Mouse (Mus musculus) activated CD4-positive, CD25-positive, alpha-beta regulatory T cell, adult 4 months (primary cell): Measurements from ENCODE around the gene Osbpl10. TPM values are rescaled to one million over a fixed set of nuclear protein-coding genes. Genes with fewer than 3 reads are reported as not detected.
"Not testable (repeated sequence)": the region's sequence is repeated elsewhere in the genome, so short reads cannot be mapped to it uniquely, and the experiment has no call there.

Experiments used
- ATAC-seq: one replicate; pipeline ENCODE4 v1.8.0; 2017
- polyA plus RNA-seq, 2 experiments: library from polyadenylated mRNA; unstranded; fragments of 100-300 nt; shearing (Covaris generic); gene quantifications; one replicate each; pipeline ENCODE4 v1.2.1; 2017

Osbpl10 gene
- not detected for polyA plus RNA-seq

DNA sequence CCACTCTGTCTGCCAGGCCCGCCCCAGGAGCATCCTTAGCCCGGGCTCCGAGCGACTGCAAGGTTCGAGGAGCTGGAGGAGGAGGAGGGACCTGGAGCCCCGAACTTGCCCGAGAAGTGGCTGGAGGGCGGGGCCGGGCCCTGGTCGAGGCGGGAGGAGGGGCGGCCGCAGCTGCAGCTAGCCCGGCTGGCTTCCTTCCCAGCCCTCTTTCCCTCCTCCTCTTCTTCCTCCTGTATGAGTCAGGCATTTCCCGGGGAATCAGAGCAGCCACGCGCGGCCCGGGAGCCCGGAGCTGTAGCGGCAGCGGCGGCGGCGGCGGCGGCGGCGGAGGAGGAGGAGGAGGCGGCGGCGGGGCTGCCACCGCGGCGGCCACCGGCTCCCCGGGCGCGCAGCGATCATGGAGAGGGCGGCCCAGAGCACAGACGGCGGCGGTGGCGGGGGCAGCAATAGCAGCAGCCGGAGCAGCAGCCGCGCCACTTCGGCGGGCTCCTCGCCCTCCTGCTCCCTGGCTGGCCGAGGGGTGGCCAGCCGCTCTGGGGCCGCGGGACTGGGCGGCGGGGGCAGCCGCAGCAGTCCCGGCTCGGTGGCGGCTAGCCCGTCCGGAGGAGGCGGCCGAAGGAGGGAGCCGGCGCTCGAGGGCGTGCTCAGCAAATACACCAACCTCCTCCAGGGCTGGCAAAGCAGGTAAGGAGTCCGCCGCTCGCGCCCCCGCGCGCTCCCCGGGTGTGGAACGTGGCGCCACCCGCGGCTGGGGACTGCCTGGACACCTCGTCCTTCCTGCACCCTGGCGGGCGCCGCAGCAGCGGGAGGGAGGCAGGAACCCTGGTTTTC, at the start of gene Osbpl10:
Gene Osbpl10 (plus strand): TSS at position 289 of the 831 bp plus-strand sequence.
- ATAC-seq, result no peak

DNA sequence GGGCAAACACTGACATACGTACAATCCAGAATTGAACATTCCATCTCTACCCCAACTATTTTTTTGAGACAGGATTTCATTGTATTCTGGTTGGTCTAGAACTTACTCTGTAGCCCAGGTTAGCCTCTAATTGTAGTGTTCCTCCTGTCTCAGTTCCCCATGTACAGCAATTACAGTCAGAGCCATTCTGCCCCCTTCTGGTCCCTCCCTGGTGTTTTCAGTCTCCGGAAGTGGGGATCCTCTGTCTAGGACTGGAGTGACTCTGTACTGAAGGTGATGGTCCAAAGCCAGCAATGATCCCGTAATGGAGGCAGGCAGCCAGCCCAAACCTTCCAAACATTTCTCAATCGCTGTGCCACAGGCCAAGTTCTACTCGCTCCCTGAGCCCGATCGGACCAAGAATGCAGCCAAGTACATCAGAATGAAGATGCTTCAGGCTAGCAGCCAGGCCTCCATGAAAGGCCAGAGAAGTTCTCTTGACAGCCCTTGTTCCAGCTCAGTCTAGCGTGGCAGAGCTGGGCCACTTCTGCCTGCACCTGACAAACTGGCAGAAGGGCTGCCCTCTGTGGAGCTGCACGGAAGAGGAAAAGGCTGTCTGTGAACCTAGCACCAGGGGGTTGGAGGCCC, 47.8 kb upstream of the Osbpl10 start:
- no peak for ATAC-seq

DNA sequence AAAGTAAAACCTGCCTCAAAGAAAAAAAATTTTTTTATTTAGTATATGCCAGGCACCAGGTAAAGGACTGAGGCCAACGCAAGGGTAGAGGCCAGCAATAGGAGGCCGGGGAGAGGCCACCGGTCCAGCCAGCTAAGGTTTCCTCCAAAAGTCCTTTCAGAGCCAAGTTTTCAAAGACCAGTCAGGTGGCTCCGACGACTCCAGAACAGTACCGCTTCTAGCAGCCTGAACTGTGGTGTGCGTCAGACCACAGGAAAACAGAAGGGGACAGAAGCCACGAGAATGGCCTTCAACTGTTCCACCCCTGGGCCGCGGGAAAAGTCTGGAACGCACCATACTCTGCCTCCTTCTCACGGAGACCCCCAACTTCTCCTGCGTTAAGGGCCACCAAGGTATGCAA, 45.8 kb upstream of the Osbpl10 start:
- ATAC-seq, result no peak

GRCm38 (mm10) chr9:114933037-114933722, 45.2 kb upstream of the Osbpl10 start:
- ATAC-seq, result peak; percentile 30

GRCm38 (mm10) chr9:114933723-114934171, 44.6 kb upstream of the Osbpl10 start, which contains the start of gene Gpd1l:
Gpd1l (minus strand) TSS chr9:114933987.
- ATAC-seq, result peak; percentile 81

- ATAC-seq, result peak; percentile 56
These were observed 44.1 kb upstream of the Osbpl10 start for GRCm38 (mm10) chr9:114934231-114934630.

- ATAC-seq, result no peak
These were observed 43.0 kb upstream of the Osbpl10 start for GRCm38 (mm10) chr9:114935321-114935720.

DNA sequence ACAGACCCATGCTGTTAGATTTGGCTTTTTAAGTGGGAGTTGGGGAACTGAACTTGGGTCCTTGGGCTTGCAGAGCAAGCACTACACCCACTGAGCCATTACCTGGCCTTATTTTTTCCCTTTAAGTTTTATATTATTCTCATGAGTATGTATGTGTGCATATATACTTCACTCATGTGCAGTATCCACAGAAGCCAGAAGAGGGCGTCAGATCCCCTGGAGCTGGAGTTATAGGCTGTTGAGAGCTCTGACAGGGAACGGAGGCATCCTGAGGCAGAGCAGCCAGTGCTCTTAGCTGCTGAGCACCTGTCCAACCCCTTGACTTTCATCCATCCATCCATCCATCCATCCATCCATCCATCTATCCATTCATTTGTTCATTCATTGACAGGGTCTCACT, 41.7 kb upstream of the Osbpl10 start:
- no peak for ATAC-seq

DNA sequence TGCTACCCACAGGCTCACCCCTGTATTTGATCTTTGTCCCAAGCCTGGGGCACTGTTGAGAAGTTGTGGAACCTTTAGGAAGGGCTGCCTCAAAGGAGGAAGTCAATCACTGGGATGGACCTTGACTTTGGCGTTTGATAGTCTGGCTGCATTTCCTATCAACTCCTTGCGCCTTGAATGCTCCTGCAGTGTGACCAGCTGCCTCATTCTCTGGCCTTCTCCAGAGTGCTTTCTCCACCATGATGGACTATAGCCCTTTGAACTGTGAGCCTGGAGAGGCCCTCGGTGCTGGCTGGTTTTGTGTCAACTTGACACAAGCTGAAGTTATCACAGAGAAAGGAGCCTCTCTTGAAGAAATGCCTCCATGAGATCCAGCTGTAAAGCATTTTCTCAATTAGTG, 33.7 kb upstream of the Osbpl10 start:
- no peak for ATAC-seq

GRCm38 (mm10) chr9:114945576-114945975, 32.8 kb upstream of the Osbpl10 start:
- no peak for ATAC-seq

GRCm38 (mm10) chr9:114948395-114948794, 30.0 kb upstream of the Osbpl10 start:
- no peak for ATAC-seq

GRCm38 (mm10) chr9:114952866-114953265, 25.5 kb upstream of the Osbpl10 start:
- no peak for ATAC-seq

DNA sequence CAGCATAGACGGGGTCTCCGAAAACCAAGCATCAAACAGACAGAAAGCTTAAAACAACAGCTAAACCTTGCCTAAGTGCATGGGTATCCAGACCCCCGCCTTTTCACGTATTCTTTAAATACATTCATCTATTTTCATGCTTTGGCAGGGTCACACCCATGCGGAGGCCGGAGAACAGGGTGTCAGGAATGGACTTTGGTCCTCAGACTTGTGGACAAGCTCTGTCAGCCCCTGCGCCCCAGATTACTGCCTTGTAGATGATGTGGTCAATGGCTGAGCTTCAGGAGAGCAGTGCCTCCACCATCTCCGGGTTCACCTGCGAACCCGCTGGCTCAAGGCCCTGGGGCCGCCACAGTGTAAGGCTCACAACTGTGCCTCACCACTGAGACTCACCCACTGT, 23.0 kb upstream of the Osbpl10 start:
- no peak for ATAC-seq

GRCm38 (mm10) chr9:114956945-114957344, 21.4 kb upstream of the Osbpl10 start:
- ATAC-seq, result no peak

GRCm38 (mm10) chr9:114960043-114960789, 18.2 kb upstream of the Osbpl10 start:
- no peak for ATAC-seq

GRCm38 (mm10) chr9:114960844-114961243, 17.5 kb upstream of the Osbpl10 start:
- no peak for ATAC-seq

- no peak for ATAC-seq
These were observed 14.3 kb upstream of the Osbpl10 start for GRCm38 (mm10) chr9:114964093-114964492.

GRCm38 (mm10) chr9:114966286-114966685, 12.1 kb upstream of the Osbpl10 start:
- ATAC-seq, result not testable (repeated sequence)

DNA sequence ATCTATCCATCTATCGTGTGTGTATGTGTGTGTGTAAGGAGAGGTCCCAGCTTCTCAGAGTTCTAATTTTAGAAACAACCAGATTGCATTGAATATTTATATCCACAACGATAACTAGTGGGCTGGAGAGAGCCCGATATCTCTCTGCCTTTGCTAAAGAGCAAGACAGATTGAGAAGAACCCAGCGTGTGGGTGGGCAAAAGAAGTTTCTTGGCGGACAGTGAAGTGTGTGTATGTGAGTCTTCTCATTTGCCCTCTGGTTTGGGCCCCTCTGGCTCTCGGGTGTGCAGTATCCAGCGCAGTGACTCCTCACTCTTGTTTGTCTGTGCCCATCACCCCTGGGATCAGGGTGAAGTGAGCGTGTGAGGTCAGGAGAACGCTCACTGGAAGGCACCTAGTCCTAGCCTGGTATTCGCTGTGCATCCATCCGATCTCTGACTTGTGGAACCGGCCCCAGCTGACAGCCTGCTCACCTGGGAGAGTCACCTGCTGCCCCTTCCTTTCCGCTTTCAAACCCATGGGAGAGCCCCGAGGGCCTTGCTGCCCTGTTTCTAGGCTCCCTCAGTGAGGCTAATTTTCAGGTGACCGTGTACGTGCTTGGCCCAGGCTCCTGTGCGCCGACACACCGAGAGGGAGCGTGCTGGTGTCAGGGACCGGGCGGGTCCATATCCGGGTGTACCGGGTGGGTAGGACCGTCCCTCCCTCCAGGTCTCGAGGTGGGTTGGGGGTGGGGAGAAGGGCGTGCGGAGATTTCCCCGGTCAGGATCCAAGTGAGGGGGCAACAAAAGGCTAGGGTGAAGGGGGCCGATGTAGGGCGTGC, 698 bp upstream of the Osbpl10 start:
- ATAC-seq, result no peak

DNA sequence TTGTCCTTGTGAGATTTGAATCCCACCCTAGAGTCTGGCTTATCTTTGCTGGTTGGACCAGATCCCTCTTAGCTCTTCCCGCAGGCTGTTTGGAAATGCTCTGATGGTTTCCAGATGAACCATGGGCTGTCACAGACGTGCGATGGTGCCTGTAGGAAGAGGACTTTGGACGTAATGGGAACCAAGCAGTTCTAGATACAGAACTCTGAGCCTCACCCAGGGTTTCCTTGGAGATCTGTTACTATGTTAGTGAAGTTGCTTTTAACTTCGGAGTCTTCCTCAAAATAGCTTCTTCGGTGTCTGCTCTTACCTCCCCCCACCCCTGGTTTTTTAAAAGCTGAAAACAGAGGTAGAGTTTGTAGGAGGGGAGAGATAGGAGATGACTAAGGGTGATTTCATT, 1.6 kb downstream of the Osbpl10 start:
- ATAC-seq, result no peak

DNA sequence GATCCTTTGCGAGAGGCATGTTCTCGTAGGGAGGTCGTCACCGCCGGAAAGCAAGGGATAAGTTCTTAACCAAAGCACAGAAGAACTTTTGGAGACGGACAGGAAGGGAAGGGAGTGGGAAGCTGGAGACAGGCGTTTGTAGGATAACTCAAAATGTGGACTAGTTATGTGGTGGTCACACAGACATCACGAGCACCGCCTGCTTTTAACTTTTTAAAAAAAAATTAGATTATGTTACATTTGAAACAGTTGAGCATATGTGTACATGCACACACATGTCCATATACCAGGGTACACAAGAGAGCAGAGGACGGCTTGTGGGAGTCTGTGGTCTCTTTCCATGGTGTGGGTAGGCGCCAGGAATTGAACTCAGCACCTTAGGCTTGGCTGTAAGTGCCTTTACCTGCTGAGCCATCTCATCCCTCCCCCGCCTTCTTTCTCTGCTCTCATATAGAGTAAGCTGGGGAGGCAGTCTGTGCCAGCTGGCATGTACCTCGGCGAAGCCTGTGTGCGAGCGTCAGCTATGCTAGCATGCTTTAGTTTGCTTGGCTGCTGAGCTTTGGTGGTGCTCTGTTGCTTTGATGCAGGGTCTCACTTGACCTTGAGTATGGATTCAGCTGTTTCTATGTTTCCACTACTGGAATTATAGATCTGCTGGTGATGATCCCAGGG, 4.5 kb downstream of the Osbpl10 start, which contains the start of gene Rps27rt:
Gene Rps27rt (minus strand): TSS at position 51 of the 672 bp plus-strand sequence.
- ATAC-seq, result no peak
